Mouse (Mus musculus) large intestine, adult 2 months (tissue): ENCODE measurements around the gene Acvrl1. TPM values are rescaled to one million over a fixed set of nuclear protein-coding genes. Genes with fewer than 3 reads are reported as not detected.

ENCODE experiments used
- DNase-seq: peaks from one replicate; pipeline ENCODE4 v3.0.0-alpha.2; 2012; ENCODE audit warnings: low read depth, low spot score
- WGBS: fragments of 180-500 bp; shearing (Covaris S2); methylation state at CpG from one replicate; pipeline ENCODE4 v1.1.7; 2018; 5-methylcytosine and 5-hydroxymethylcytosine counted together
- polyA plus RNA-seq: library from polyadenylated mRNA; depleted of rRNA; stranded (reverse); fragments of >200 nt; gene quantifications from 2 replicates; pipeline ENCODE4 v1.2.3, GENCODE M21; 2012; rRNA removed

Gene Acvrl1
- 20.7 and 27.0 TPM in 2 replicates for polyA plus RNA-seq

- DNase-seq, result no peak
- 8% methylated on average over 46 of the region's 46 CpGs for WGBS
Observed at GRCm38 (mm10) chr15:101128181-101129089, at the start of gene Acvrl1. Gene Acvrl1 (plus strand): TSS chr15:101128522.

GRCm38 (mm10) chr15:101078731-101079156 lies 49.6 kb upstream of the Acvrl1 start:
- DNase-seq, result peak; percentile 60
- WGBS, result 1% methylated on average over 30 of the region's 30 CpGs

GRCm38 (mm10) chr15:101080031-101080520 lies 48.2 kb upstream of the Acvrl1 start:
- DNase-seq, result no peak
- 89% methylated on average over 9 of the region's 9 CpGs for WGBS

- 84% methylated on average over 7 of the region's 7 CpGs for WGBS
- no peak for DNase-seq
Observed at GRCm38 (mm10) chr15:101081035-101081548, 47.2 kb upstream of the Acvrl1 start.

- 48% methylated on average over 4 of the region's 4 CpGs for WGBS
- no peak for DNase-seq
Observed at GRCm38 (mm10) chr15:101082236-101082635, 46.1 kb upstream of the Acvrl1 start.

- DNase-seq, result no peak
- 84% methylated on average over 10 of the region's 10 CpGs for WGBS
Observed at GRCm38 (mm10) chr15:101084499-101084898, 43.8 kb upstream of the Acvrl1 start.

- DNase-seq, result no peak
- WGBS, result 75% methylated on average over 9 of the region's 9 CpGs
Observed at GRCm38 (mm10) chr15:101086451-101086850, 41.9 kb upstream of the Acvrl1 start.

- DNase-seq, result no peak
- WGBS, result 17% methylated on average over 3 of the region's 3 CpGs
Observed at GRCm38 (mm10) chr15:101086956-101087355, 41.4 kb upstream of the Acvrl1 start.

GRCm38 (mm10) chr15:101088291-101088690 lies 40.0 kb upstream of the Acvrl1 start:
- no peak for DNase-seq
- WGBS, result 87% methylated on average over 4 of the region's 4 CpGs

GRCm38 (mm10) chr15:101091551-101091950 lies 36.8 kb upstream of the Acvrl1 start:
- 94% methylated on average over 8 of the region's 8 CpGs for WGBS

GRCm38 (mm10) chr15:101092121-101092828 lies 36.0 kb upstream of the Acvrl1 start:
- 55% methylated on average over 14 of the region's 14 CpGs for WGBS
- no peak for DNase-seq

More at GRCm38 (mm10) chr15:101091551-101091950, 36.8 kb upstream of the Acvrl1 start:
- DNase-seq, result no peak

GRCm38 (mm10) chr15:101092829-101093648 lies 35.3 kb upstream of the Acvrl1 start:
- WGBS, result 57% methylated on average over 25 of the region's 25 CpGs
- DNase-seq, result no peak

- DNase-seq, result no peak
- 81% methylated on average over 6 of the region's 6 CpGs for WGBS
Observed at GRCm38 (mm10) chr15:101093988-101094387, 34.3 kb upstream of the Acvrl1 start.

- WGBS, result 81% methylated on average over 9 of the region's 9 CpGs
Observed at GRCm38 (mm10) chr15:101094979-101095378, 33.3 kb upstream of the Acvrl1 start.

GRCm38 (mm10) chr15:101095392-101095791 lies 32.9 kb upstream of the Acvrl1 start:
- WGBS, result 59% methylated on average over 3 of the region's 3 CpGs
- no peak for DNase-seq

More at GRCm38 (mm10) chr15:101094979-101095378, 33.3 kb upstream of the Acvrl1 start:
- DNase-seq, result no peak

GRCm38 (mm10) chr15:101097985-101098651 lies 30.2 kb upstream of the Acvrl1 start:
- no peak for DNase-seq

GRCm38 (mm10) chr15:101100996-101101395 lies 27.3 kb upstream of the Acvrl1 start:
- WGBS, result 76% methylated on average over 3 of the region's 3 CpGs
- no peak for DNase-seq

More at GRCm38 (mm10) chr15:101097985-101098651, 30.2 kb upstream of the Acvrl1 start:
- WGBS, result 42% methylated on average over 28 of the region's 28 CpGs

GRCm38 (mm10) chr15:101103605-101104304 lies 24.6 kb upstream of the Acvrl1 start:
- 73% methylated on average over 9 of the region's 9 CpGs for WGBS
- no peak for DNase-seq
